Mouse (Mus musculus) liver, adult 2 months (tissue): ENCODE results near the gene Gen1.

Source experiments
- CTCF ChIP-seq: fragments of 200-500 bp; IDR thresholded peaks from 2 replicates; pipeline ENCODE4 v1.5.1; 2011; ENCODE audit warnings: low read depth, low read length, control low read depth
- POLR2A ChIP-seq: fragments of 200-500 bp; IDR thresholded peaks from 2 replicates; pipeline ENCODE4 v1.6.1; 2011; ENCODE audit warnings: low read length, control low read depth; ENCODE audit not compliant: insufficient read depth; ENCODE audit errors: extremely low read depth

GRCm38 (mm10) chr12:11209636-11210035 is 56.0 kb downstream of the Gen1 start:
- no peak for TF ChIP-seq CTCF
- no peak for TF ChIP-seq POLR2A
